Mouse (Mus musculus): ENCODE results near the gene Poldip3. TPM values are rescaled to one million over a fixed set of nuclear protein-coding genes. Genes with fewer than 3 reads are reported as not detected.

Gene Poldip3
- total RNA-seq (2015; ENCODE audit: low replicate concordance) (27.4 and 35.7 TPM in 2 replicates), total RNA-seq (2017; ENCODE audit: low replicate concordance) (52.5 and 62.3 TPM in 2 replicates)

- ATAC-seq (replicated peaks; ENCODE audit: low FRiP score, poor library complexity, severe bottlenecking), result peak; percentile 88
These were observed at the start of gene Poldip3 for GRCm38 (mm10) chr15:83149196-83150072. Poldip3 (minus strand) TSS chr15:83149384.

- no peak for ATAC-seq (replicated peaks; ENCODE audit: low FRiP score, poor library complexity, severe bottlenecking)
These were observed 44.2 kb upstream of the Poldip3 start for GRCm38 (mm10) chr15:83193413-83193812.

DNA sequence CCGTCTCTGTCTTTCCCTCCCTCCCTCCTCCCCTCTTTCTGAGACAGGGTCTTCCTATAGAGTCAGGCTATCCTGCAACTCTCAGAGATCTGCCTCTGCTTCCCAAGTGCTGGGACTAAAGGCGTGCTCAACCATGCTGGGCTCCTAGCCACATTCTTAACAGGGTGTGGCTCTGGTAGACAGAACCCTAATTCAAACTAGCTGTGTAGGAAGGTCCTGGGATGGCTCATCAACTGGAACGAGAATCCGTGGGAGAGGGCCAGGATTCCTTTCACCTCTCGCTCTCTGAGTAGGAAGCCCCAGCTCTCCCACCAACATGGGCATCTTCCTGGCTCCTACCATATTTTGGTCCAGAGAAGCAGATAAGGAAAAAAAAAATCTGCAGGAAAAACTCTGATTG is 33.2 kb upstream of the Poldip3 start:
- ATAC-seq (replicated peaks; ENCODE audit: low FRiP score, poor library complexity, severe bottlenecking), result no peak

- no peak for ATAC-seq (replicated peaks; ENCODE audit: low FRiP score, poor library complexity, severe bottlenecking)
These were observed 32.7 kb upstream of the Poldip3 start for GRCm38 (mm10) chr15:83181800-83182330.

- ATAC-seq (replicated peaks; ENCODE audit: low FRiP score, poor library complexity, severe bottlenecking), result no peak
These were observed 30.8 kb upstream of the Poldip3 start for GRCm38 (mm10) chr15:83180004-83180403.

DNA sequence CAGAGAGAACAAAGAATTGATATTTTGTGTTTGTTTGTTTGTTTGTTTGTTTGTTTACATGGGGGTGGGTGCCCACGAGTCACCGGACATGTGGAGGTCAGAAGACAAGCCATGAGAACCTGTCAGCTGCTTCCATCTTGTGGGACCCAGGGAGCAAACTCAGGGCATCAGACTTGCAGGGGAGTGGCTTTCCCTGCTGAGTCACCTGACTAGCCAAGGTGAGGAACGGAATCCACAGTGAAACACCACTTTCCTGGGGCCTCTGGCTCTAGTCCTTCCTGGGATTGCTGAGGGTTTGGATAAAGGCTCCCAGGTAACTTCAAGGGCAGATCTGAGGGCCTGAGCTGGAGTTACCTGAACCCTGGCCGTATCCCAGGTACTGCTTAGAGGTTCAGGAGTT is 27.5 kb upstream of the Poldip3 start:
- no peak for ATAC-seq (replicated peaks; ENCODE audit: low FRiP score, poor library complexity, severe bottlenecking)

DNA sequence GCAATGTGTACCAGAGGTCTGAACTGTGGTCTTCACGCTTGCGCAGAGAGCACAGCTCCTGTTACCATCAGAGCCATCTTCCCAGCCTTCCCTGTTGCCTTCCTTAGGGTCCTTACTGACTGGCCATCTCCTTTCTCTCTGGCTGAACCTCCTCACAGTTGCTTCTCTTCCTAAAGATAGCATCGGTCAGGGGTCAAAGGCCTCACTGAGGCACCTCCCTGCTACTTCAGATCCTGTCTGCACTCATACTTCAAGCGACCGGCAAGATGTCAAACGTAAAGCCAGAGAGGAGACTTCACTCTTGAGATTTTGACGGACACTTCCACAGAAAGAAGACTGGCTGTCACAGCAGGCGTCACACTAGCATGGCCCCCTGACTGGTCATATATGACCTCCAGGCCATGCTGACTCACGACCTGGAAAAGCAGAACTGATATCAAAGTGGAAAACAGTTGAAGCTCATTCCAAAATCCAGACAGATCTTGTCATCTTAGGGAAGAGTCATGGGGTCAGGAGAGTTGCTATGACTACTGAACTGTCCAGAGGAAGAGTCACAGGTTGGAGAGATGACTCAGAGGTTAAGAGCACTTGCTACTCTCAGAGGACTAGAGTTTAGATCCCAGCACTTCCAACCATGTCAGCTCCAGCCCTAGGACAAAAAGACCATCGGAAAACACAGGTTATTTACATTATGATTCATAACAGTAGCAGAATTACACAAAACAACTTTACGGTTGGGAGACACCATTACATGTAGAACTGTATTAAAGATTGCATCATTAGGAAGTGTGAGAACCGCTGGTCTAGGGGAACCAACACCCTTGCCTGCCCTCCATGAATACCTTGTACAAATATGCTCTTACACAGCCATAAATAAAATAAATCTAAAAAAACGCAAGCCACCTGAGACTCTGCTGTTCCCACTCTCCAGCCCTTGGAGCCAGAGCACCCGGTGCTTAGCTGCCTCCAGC is 25.0 kb upstream of the Poldip3 start:
- no peak for ATAC-seq (replicated peaks; ENCODE audit: low FRiP score, poor library complexity, severe bottlenecking)

DNA sequence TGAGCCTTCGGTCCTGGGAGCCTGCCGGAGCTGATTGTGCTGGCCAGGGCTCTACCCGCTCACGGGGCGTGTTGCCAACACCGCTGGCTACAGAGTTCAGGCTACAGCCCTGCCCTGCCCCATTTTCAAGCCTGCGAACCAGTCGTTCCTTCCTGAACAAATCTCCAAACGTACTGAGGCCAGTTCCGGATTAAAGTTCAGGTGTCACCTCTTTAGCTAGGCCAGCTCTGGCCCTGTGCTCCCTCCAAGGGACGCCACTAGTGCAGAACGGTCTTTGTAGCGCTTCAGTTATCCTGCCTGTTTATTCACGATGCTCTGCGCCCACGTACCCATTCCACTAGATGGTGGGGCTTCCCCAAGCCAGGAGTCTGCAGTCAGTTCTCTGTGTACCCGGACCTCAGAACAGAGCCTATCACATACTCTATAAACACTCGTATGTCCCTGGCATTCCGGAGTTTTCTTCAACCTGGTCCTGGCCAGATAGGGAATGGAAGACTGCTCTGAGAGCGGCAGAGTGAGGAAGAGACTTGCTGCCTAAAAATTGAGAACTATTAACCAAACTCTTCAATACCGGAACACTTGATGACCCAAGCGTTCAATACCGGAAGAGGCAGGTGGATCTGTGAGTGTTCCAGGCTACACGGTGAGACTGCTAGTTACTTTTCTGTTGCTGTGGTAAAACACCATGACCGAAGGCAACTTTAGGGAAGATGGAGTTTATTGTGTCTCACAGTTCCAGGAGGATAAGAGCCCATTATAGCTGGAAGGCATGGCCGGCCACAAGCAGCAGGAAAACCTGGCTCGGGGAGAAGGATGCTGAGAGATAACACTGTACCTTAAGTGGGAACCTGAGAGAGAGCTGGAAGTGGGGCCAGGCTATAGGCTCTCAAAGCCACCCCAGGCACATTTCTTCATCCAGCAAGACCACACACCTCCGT is 23.6 kb upstream of the Poldip3 start, which contains the start of gene Cyb5r3:
Cyb5r3 (minus strand) TSS at position 101 of the 938 bp plus-strand sequence.
- peak; percentile 47 for ATAC-seq (replicated peaks; ENCODE audit: low FRiP score, poor library complexity, severe bottlenecking)

- ATAC-seq (replicated peaks; ENCODE audit: low FRiP score, poor library complexity, severe bottlenecking), result peak; percentile 80
These were observed 22.7 kb upstream of the Poldip3 start for GRCm38 (mm10) chr15:83171712-83172481.

DNA sequence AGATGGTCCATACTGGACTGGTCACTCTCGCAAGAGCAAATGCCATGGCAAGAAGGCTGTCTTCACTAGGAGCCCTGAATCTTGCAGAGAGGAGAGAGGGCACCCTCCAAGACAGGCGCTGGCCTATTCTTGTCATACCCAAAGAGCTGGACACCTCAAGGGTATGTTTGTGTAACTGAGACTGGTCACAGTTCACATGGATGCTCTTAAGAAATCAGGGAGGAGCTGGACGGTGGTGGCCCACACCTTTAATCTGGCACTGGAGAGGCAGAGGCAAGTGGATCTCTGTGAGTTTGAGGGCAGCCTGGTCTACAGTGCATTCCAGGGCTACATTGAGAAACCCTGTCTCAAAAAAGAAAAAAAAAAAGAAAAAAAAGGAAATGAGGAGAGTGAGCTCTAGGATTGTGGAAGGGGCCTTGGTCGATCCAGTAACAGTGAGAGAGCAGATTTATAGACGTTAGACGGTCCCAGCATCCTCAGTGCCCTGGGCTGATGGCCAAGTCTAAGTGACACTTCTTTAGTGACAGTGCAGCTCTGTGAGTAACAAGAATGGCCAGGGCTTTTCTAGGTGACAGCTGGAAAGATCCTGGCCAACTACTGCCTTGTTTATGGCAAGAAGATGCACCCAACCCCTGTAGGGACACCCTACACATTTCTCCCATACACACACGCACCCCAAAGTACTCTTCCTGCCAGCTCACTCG is 21.9 kb upstream of the Poldip3 start:
- ATAC-seq (replicated peaks; ENCODE audit: low FRiP score, poor library complexity, severe bottlenecking), result peak; percentile 37

- ATAC-seq (replicated peaks; ENCODE audit: low FRiP score, poor library complexity, severe bottlenecking), result peak; percentile 66
These were observed 20.9 kb upstream of the Poldip3 start for GRCm38 (mm10) chr15:83169772-83170722.

DNA sequence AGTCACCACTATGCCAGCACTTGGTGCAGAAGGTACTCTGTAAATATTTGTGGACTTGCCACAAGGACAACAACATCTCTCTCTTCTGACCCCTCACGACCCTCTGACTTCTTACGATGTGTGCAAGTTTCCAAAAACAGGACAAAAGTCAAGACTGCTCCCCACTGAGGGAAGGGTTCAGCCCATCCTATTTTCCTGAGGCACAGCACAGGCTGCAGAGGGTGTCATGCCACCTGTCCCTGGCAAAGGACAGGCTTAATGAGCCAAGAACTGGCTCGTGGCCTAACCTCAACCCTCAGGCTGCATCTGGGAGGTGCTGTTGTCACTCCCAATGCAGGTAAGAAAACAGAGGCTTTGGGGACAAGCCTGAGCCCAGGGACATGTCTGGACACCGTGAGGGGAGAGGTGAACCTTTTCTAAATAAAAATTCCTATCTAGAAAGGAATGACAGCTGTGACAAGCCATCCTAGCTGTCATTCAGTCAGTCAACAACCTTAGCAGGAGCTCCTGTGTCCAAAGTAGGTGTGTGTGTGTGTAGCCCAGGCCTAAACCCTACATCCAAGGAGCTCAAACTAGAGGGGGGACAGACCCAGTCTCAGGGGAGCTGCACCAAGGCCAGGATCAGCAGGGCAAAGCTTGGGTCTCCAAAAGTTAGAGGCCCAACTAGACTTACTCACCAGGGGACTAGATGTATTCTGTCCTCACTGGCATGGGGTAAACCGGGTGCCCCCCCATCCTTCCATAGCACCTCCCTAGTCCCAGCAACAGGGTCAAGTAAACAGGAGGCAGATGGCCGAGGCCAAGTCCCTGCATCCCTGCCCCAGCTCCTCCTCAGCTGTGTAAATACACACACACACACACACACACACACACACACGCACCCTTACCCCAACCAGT is 19.9 kb upstream of the Poldip3 start:
- ATAC-seq (replicated peaks; ENCODE audit: low FRiP score, poor library complexity, severe bottlenecking), result no peak

GRCm38 (mm10) chr15:83168311-83168710 is 19.1 kb upstream of the Poldip3 start:
- no peak for ATAC-seq (replicated peaks; ENCODE audit: low FRiP score, poor library complexity, severe bottlenecking)

DNA sequence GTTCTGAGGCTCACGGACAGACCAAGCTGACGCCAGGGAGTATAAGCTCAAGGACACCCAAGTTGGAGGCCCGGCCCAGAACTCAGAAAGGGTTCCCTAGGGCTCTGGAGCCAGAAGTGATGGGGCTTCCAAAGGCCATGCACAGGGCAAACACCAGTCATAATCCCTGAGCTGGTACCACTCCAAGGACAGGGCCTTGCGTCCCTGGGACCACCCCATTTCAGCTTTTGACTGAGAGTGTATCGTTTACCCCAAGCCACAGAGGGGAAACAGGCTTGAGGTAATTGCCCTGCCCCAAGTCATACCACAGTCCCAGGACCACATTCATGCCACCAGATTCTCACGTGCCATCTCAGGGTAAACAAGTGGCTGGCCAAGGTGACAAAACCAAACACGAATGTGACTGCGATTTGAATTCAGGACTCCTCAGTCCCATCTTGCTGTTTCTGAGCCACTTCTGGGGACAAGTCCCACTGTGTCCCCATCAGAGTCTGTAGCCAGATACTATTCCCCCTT is 18.4 kb upstream of the Poldip3 start:
- no peak for ATAC-seq (replicated peaks; ENCODE audit: low FRiP score, poor library complexity, severe bottlenecking)

GRCm38 (mm10) chr15:83167126-83167525 is 17.9 kb upstream of the Poldip3 start:
- no peak for ATAC-seq (replicated peaks; ENCODE audit: low FRiP score, poor library complexity, severe bottlenecking)
